Mouse (Mus musculus): ENCODE data around the gene Hmcn1.

Hmcn1 gene

DNA sequence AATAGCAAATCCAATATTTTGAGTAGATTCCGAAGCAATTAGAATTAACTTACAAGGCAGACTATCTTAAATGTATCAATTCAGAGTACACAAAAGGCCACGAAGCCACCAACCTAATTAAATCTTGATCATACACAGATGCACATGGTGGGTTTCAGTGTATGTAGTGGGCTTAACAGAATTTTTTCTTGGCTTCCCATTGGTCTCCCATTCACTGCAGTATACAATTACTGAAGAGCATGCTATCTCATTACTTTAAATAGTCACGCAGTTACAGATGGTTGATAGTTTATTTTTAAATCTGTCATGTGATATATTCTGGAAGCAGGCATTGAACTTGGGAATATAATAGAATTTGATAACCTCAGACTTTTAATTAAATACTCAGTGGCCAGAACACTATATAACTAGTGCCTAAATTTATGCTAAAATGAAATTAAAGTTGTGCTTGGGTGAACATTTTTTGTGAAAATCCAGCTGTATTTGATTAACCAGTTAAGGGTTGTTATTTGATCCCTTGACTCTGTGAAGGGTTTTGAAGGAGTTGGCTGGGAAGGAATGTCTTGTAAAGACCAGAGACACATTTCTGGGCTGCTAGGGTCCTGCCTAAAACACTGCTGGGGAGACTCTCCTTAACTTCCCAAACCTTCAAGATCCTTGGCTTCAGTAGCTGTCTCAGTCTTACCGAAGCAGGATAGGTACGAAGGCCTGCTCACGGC, 455.7 kb downstream of the Hmcn1 start:
- DNase-seq (ENCODE audit: low spot score), result no peak

DNA sequence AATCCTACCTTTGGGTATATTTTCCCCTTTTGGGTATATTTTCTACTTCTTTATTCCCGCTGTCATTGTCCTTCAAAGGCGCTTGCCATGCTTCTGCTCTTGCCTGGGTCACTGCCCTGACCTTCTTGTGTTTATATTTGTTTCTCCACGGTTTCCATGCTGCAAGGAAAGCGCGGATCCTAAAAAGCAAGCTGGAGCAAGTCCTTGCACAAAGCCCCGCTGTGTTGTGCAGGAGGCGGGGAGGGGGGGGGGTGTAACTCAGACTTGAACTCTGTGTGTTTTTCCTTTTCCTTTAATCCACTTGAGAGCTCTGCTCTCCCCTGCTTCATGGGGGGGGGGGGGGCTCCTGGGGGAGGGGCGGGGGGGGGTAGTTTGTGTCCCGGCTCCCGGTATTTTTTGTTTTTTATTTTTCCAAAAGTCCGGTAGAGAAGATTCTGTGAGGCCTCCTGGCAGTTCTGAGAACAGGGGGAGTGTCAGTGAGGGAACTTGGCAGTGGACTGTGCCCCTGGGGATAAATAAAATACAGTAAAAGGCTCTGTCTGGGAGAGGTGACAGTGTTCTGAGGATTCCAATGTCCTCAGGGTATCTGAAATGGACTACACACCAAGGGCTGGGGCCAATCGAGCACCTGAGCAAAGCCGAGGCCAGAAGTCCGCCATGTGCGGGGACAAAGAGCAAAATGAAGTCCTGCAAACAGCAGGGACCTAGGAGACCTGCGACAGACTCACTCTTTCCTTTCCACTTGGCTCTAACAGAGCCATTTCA, 457.3 kb downstream of the Hmcn1 start:
- peak; percentile 19 for DNase-seq (ENCODE audit: low spot score)

DNA sequence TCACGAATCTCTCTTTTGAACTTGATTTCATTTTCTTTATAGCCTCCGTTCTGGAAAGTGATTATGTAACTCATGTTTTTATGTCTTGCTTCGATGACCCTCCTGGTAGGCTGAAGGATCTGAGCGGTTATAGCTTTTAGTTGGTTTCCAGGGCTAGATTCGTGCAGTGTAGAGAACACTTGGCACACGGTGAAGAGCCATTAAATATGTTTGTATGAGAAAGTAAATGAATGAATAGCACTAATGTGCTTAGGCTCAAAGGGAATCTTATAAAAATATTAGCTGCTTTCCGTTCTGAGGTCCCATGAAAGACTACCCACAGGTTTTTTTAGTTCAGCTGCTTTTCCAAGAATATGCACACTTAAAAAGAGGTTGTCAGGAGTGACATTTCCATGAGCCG, 458.6 kb downstream of the Hmcn1 start:
- DNase-seq (ENCODE audit: low spot score), result no peak

DNA sequence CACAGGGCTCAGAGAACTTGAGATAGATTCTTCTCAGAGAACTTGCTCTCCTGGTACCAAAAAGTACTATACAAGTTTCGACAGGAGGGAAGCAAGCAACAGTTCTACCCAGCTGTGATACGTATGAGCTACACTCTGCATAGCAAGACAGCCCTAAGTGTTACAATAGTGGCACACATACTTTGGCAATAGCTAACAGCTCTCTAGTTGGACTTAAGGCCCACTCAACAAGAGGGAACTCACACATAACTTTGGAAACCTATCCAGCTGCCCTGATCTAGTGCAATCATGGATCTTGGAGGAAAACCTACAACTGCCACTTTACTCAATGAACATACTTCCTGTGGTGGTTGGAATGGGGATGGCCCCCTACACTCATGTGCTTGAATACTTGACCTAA, 480.2 kb downstream of the Hmcn1 start:
- DNase-seq (ENCODE audit: low spot score), result no peak

All from retina, embryonic 14.5 days (tissue).